In genomic region chr13:48161339-48161738, GRCm38 (mm10) we compare ENCODE assay signal across 14 mouse cellular contexts.
DNase-seq lines count a peak whose midpoint lies in the region; ATAC-seq lines count a peak whose summit lies in the region.
"Had no signal": no experiment of that assay in that cellular context is flagged by ENCODE, and none has a peak within 500 bp of the region (broad histone marks: within the 10 kb centered on the region; RNA-seq: fewer than 3 reads in every experiment).

No protein-coding gene starts in this region.

- DNase-seq in forebrain, embryonic 11.5 days (ENCODE audit: low spot score): no peak
- peak; percentile 55 for DNase-seq in hindbrain, embryonic 10.5 days (ENCODE audit: low spot score)
- peak; percentile 90 for DNase-seq in midbrain, embryonic 11.5 days (ENCODE audit: low spot score, missing footprints)
- no peak for DNase-seq in adrenal gland, adult (ENCODE audit: inconsistent age in 2 of 2, low spot score in 1 of 2)
- DNase-seq: cerebellum, postnatal 10 days; layer of hippocampus, adult 9-11 months; liver; lung, embryonic 14.5 days; right cerebral cortex, postnatal 25 days had no signal

- peak overlapping the region; percentile 82; the same call in 1 of the 2 replicates for H3K27ac ChIP-seq in forebrain, embryonic 11.5 days (ENCODE audit: low read depth, low read length)
- H3K27ac ChIP-seq in hindbrain, embryonic 10.5 days: peak overlapping the region; percentile 74
- H3K27ac ChIP-seq in midbrain, embryonic 11.5 days (ENCODE audit: low read depth, low read length): no peak overlapping the region
- peak overlapping the region; percentile 52; the same call in 1 of the 2 replicates for H3K27ac ChIP-seq in neural tube, embryonic 15.5 days (replicated peaks)
- H3K27ac ChIP-seq: embryonic facial prominence, embryonic 13.5 days; kidney, postnatal 0 days had no signal

- H3K4me3 ChIP-seq in forebrain, embryonic 11.5 days (ENCODE audit: low read depth, low read length): no peak overlapping the region
- H3K4me3 ChIP-seq in hindbrain, embryonic 10.5 days: no peak overlapping the region
- no peak overlapping the region for H3K4me3 ChIP-seq in midbrain, embryonic 11.5 days (ENCODE audit: low read depth, low read length)
- H3K4me3 ChIP-seq in neural tube, embryonic 15.5 days (replicated peaks): peak overlapping the region; percentile 17
- H3K4me3 ChIP-seq: embryonic facial prominence, embryonic 13.5 days had no signal

- H3K9ac ChIP-seq in forebrain, embryonic 11.5 days (ENCODE audit: low read length): no peak overlapping the region
- H3K9ac ChIP-seq in midbrain, embryonic 11.5 days (ENCODE audit: low read length): no peak overlapping the region
- no peak overlapping the region for H3K9ac ChIP-seq in neural tube, embryonic 15.5 days (replicated peaks)
- H3K9ac ChIP-seq: embryonic facial prominence, embryonic 13.5 days; lung, embryonic 14.5 days had no signal

- H3K36me3 ChIP-seq in forebrain, embryonic 11.5 days (ENCODE audit: control insufficient read depth, insufficient read depth, low read length): no peaks in the 10 kb centered on the region
- no peaks in the 10 kb centered on the region for H3K36me3 ChIP-seq in hindbrain, embryonic 10.5 days
- no peaks in the 10 kb centered on the region for H3K36me3 ChIP-seq in midbrain, embryonic 11.5 days (ENCODE audit: control insufficient read depth, insufficient read depth, low read length)
- no peaks in the 10 kb centered on the region for H3K36me3 ChIP-seq in neural tube, embryonic 15.5 days
- H3K36me3 ChIP-seq: embryonic facial prominence, embryonic 13.5 days had no signal

- H3K27me3 ChIP-seq in forebrain, embryonic 11.5 days (ENCODE audit: control insufficient read depth, insufficient read depth, low read length): no peaks in the 10 kb centered on the region
- H3K27me3 ChIP-seq in hindbrain, embryonic 10.5 days (ENCODE audit: insufficient read depth, poor library complexity, severe bottlenecking): no peaks in the 10 kb centered on the region
- H3K27me3 ChIP-seq in midbrain, embryonic 11.5 days (ENCODE audit: control insufficient read depth, insufficient read depth, low read length): no peaks in the 10 kb centered on the region
- H3K27me3 ChIP-seq in neural tube, embryonic 15.5 days (replicated peaks): no peaks in the 10 kb centered on the region
- H3K27me3 ChIP-seq: embryonic facial prominence, embryonic 13.5 days had no signal

- H3K9me3 ChIP-seq in forebrain, embryonic 11.5 days (ENCODE audit: control insufficient read depth, low read length): no peaks in the 10 kb centered on the region
- no peaks in the 10 kb centered on the region for H3K9me3 ChIP-seq in hindbrain, embryonic 10.5 days
- no peaks in the 10 kb centered on the region for H3K9me3 ChIP-seq in midbrain, embryonic 11.5 days (ENCODE audit: control insufficient read depth, low read length)
- no peaks in the 10 kb centered on the region for H3K9me3 ChIP-seq in neural tube, embryonic 15.5 days (replicated peaks)
- H3K9me3 ChIP-seq: embryonic facial prominence, embryonic 13.5 days had no signal

- ATAC-seq in forebrain, embryonic 11.5 days (replicated peaks; ENCODE audit: low FRiP score): peak; percentile 85
- peak; percentile 79 for ATAC-seq in midbrain, embryonic 11.5 days (ENCODE audit: low FRiP score)
- peak; percentile 63 for ATAC-seq in neural tube, embryonic 15.5 days (ENCODE audit: low FRiP score)
- ATAC-seq in inflammation-experienced regulatory T-cells, adult 6 months: no peak
- ATAC-seq in megakaryocyte progenitor cell, adult 5-6 weeks (replicated peaks; ENCODE audit: poor library complexity): no peak

- WGBS in forebrain, embryonic 11.5 days: 22% methylated on average over 9 of the region's 9 CpGs
- 35% methylated on average over 9 of the region's 9 CpGs for WGBS in hindbrain, embryonic 10.5 days
- 31% methylated on average over 9 of the region's 9 CpGs for WGBS in midbrain, embryonic 11.5 days
- 6% methylated on average over 9 of the region's 9 CpGs for WGBS in neural tube, embryonic 15.5 days

- peaks cover 3% of the 10 kb centered on the region; the same call in 1 of the 2 replicates for H3K4me1 ChIP-seq in forebrain, embryonic 11.5 days (replicated peaks; ENCODE audit: control insufficient read depth, insufficient read depth, low read length)
- H3K4me1 ChIP-seq in hindbrain, embryonic 10.5 days (replicated peaks): peaks cover 44% of the 10 kb centered on the region
- H3K4me1 ChIP-seq in midbrain, embryonic 11.5 days (ENCODE audit: control insufficient read depth, insufficient read depth, low read length): peaks cover 34% of the 10 kb centered on the region
- peaks cover 17% of the 10 kb centered on the region for H3K4me1 ChIP-seq in neural tube, embryonic 15.5 days

- H3K4me2 ChIP-seq in forebrain, embryonic 11.5 days (ENCODE audit: low read depth, low read length, severe bottlenecking): no peak overlapping the region
- no peak overlapping the region for H3K4me2 ChIP-seq in midbrain, embryonic 11.5 days
- H3K4me2 ChIP-seq in neural tube, embryonic 15.5 days: peak overlapping the region; percentile 49
- H3K4me2 ChIP-seq: embryonic facial prominence, embryonic 13.5 days; lung, embryonic 14.5 days had no signal

Comparison
In these comparisons a context has a peak if more than half of its experiments do, and no peak if none do; other contexts are left out.
1. ATAC-seq: peak in forebrain, embryonic 11.5 days (single experiment), midbrain, embryonic 11.5 days (single experiment) and neural tube, embryonic 15.5 days (single experiment); none in inflammation-experienced regulatory T-cells, adult 6 months (single experiment) and megakaryocyte progenitor cell, adult 5-6 weeks (single experiment).
2. DNase-seq: peak in hindbrain, embryonic 10.5 days (single experiment) and midbrain, embryonic 11.5 days (single experiment); none in forebrain, embryonic 11.5 days (single experiment) and adrenal gland, adult (0 of 2).